Mouse (Mus musculus) ZHBTc4 (cell line): ENCODE results near the gene St8sia1.

Experiments used
- DNase-seq: peaks from one replicate; pipeline ENCODE4 v3.0.0-alpha.2; 2011; ENCODE audit warnings: low read depth, low spot score

Gene St8sia1

GRCm38 (mm10) chr6:142964076-142964530, at the start of gene St8sia1:
St8sia1 (minus strand) TSS chr6:142964452.
- peak; percentile 80 for DNase-seq

DNA sequence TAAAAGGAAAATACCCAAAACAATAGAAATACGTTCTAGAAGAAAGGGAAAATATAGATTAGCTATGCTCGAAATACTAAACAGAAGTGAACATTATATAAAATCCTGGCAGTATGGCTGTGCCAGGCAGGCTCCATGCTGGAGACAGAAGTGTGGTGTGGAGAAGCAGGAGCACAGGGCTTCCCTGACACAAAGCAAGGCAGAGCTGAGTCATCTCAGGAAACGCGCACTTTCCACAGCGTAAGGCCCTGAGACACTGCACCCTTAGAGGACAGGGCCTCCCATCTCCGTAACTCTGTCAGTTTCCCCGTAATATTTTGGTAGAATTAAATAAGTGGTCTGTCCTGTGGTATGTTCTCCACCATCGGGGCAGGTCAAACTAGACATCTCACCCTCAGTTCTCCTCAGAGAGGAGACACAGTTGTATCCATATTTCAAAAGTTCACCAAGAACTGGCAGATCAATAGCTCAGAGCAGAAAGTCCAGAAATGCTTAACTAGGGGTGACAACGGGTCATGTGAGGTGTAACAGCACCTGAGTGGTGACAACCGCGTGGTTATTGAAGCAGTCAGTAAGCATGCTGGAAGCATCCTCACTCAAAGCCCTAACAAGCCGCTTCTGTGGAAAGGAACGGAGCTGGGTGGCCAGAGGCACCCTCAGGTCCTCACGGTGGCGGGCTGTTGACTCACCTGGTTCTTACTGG, 48.4 kb upstream of the St8sia1 start:
- no peak for DNase-seq

- DNase-seq: peak; percentile 90
Observed at GRCm38 (mm10) chr6:143008865-143009264, 44.6 kb upstream of the St8sia1 start.

- DNase-seq: peak; percentile 72
Observed at GRCm38 (mm10) chr6:143005209-143005608, 41.0 kb upstream of the St8sia1 start.

GRCm38 (mm10) chr6:143004801-143005200, 40.5 kb upstream of the St8sia1 start:
- DNase-seq: peak; percentile 70

DNA sequence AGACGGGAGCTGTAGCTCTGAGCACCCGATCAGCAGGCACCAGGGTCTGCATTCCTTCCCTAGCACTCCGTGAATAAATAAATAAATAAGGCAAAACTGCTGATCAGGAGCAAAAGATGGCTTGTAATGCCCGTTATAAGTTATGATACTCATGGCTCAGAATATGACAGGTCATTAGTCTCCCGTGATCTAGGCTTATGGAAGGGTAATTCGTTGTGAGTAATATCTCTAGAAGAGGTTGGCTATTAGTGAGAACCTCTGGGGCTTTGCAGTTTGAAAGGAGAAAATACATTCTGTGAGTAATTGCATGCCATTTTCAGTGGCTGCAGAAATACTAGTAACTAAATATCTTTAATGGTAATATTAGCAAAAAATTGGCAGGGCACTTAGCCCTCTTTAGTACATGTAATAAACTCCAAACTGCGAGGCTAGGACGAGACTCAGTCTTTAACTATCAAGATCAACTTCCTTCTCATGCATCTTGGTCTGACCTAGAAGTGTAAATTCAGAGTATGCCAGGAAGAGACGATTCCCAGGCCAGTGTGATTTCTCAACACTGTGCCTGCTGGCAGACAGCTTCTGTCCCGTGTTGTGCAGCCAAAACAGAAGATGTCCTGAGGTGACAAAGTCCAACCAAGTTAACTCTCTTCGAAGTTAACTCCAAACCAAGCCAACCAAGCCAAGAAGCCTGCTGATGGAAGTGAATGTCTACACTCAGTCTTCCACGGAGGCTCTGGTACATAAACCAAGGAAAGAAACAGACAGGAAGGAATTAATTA, 34.2 kb upstream of the St8sia1 start:
- DNase-seq: no peak

DNA sequence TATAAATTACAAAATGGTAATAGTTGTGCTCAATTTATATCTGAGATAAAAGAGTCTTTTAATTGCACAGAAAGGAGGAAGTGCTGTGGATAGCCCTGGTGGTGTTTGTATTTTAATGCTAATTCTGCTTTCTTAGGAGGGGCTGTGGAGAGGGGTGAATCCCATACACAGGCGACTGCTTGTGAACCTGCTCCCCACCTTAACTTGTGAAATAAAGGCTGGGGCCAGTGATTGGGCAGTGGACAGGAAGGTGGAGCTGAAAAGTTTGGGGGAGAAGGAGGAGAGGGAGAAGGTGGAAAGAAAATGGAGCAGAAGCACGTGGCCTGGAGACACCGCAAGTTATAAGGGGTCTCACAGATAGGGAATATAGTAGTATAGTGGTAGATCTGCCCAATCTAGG, 32.6 kb upstream of the St8sia1 start:
- no peak for DNase-seq

DNA sequence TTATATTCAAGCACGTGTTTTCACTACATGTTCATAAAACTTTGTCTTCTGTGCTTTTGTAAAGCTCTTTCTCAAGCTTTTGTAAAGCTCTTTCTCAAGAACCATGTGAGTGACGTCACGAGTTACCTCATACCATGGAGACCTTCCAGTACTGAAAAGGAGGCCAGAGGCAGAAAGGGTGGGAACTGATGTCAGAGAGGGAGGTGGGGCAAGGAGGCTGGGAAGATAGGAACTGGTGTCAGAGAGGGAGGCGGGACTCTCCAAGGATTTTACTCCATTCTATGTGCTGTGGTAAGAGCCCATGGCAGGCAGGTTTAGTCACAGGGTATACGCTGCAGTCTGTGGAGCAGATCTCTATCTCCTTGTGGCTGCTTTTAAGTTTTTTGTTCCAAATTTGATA, 31.3 kb upstream of the St8sia1 start:
- peak; percentile 63 for DNase-seq

GRCm38 (mm10) chr6:142994821-142995220, 30.6 kb upstream of the St8sia1 start:
- DNase-seq: no peak

- peak; percentile 46 for DNase-seq
Observed at GRCm38 (mm10) chr6:142993705-142994698, 29.8 kb upstream of the St8sia1 start.

GRCm38 (mm10) chr6:142992971-142993370, 28.7 kb upstream of the St8sia1 start:
- DNase-seq: no peak

DNA sequence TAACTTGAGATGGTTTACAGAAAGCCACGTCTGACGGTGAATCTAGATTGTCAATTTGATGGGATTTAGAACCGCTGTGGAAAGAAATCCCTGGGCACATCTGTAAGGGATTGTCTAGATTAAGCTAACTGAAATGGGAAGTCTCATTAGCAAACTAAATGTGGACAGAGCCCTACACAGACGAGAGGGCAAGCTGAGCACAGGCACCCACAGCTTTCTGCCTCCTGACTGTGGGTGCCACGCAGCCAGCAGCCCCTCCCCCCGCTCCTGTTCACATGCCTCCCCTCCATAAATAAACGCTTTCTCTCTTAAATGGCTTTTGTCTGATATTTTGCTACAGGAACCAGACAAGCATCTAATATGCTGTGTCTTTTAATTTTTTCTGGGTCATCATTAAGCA, 27.8 kb upstream of the St8sia1 start:
- DNase-seq: no peak

GRCm38 (mm10) chr6:142991391-142992059, 27.3 kb upstream of the St8sia1 start:
- DNase-seq: no peak

DNA sequence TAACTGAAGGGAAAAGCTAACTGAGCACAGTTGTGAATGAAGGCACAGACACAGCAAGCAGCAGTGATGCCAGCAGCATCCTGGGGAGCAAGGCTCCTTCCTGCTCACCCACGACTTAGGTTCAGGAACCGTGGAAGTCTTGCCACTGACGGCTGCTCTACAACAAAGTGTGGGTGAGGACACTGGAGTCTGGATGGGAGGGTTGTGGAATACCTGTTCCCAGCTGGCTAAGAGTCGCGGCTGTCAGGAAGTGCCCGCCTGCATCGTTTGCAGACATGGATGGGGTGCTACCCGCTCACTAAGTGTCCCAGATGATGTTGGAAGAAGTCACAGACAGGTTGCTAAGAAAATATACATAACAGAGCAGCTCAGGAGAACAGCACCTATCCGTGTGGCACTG, 26.3 kb upstream of the St8sia1 start:
- no peak for DNase-seq

- DNase-seq: peak; percentile 53
Observed at GRCm38 (mm10) chr6:142989495-142989894, 25.2 kb upstream of the St8sia1 start.

DNA sequence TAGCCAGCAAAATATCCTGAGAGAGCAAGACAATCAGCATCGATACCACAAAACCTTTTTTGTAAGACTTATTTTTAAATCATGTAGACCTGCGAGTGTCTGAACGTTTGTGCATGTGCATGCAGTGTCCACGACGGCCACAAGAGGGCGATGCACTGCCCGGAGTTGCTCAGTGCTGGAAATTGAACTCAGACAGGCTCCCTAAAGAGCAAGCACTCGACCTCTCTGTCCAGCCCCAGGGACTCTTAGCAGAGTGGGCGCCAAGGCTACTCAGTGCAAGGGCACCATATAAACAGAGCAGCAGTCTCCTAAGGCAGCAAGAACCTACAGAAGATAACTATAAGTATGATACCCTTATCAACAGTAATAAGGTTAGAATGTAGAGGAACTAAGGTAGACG, 24.5 kb upstream of the St8sia1 start:
- DNase-seq: peak; percentile 87

- DNase-seq: no peak
Observed at GRCm38 (mm10) chr6:142988231-142988630, 24.0 kb upstream of the St8sia1 start.

- no peak for DNase-seq
Observed at GRCm38 (mm10) chr6:142987616-142988015, 23.4 kb upstream of the St8sia1 start.

GRCm38 (mm10) chr6:142986706-142987105, 22.5 kb upstream of the St8sia1 start:
- DNase-seq: peak; percentile 54

DNA sequence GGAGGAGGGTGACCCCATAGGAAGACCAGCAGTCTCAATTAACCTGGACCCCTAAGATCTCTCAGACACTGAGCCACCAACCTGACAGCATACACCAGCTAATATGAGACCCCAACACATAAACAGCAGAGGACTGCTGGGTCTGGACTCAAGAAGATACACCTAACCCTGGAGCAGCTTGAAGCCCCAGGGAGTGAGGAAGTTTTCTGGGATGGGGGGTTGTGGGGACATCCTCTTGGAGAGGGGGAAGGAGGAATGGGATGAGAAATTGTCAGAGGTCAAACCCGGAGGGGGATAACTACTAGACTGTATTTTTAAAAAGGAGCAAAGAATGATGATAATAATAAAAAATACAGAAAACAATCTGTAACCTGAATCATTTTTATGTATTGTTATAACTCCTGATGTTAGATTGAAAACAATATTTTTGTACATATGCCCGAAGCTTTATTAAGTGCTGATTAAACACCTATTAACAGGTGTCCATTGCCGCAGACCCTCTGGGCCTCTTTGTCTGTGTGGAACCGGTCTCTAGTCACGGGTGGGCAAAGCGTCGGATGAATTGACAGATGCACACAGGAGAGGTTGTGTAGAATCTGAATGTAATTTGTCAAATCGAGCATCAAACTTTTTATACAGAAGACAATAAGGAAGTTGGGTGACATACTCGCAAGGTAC, 21.4 kb upstream of the St8sia1 start:
- DNase-seq: peak; percentile 61
